Mouse (Mus musculus) CH12.LX (cell line): ENCODE data around the gene Entpd1. TPM values are rescaled to one million over a fixed set of nuclear protein-coding genes. Genes with fewer than 3 reads are reported as not detected.

Experiments used
- DNase-seq: peaks from one replicate; pipeline ENCODE4 v3.0.0-alpha.2; 2013; ENCODE audit errors: extremely low read depth
- H3K27ac ChIP-seq: 2 replicates; pipeline ENCODE4 v1.5.1; 2012; ENCODE audit warnings: low read depth, mild to moderate bottlenecking, control low read depth, moderate library complexity; ENCODE audit not compliant: insufficient read depth
- H3K27me3 ChIP-seq: replicated peaks from 2 replicates; pipeline ENCODE3; 2012; ENCODE audit warnings: inconsistent platforms
- H3K36me3 ChIP-seq, 2 experiments: replicated peaks in 1 of 2; 2 replicates each; pipeline versions ENCODE3 to v1.6.1; 2012; ENCODE audit warnings: inconsistent platforms in 1 of 2, low read length in 1 of 2, mild to moderate bottlenecking in 1 of 2, mixed read lengths in 1 of 2, moderate library complexity in 1 of 2; ENCODE audit not compliant: control insufficient read depth in 1 of 2, insufficient read depth in 1 of 2
- H3K4me1 ChIP-seq, 2 experiments: 2 replicates each; pipeline ENCODE4 v1.6.1; 2012; ENCODE audit warnings: inconsistent platforms in 1 of 2, moderate library complexity in 1 of 2; ENCODE audit not compliant: insufficient read depth in 2 of 2, control insufficient read depth in 1 of 2
- H3K4me2 ChIP-seq: 2 replicates; pipeline ENCODE4 v1.6.1; 2012; ENCODE audit warnings: low read depth, mild to moderate bottlenecking, control low read depth; ENCODE audit not compliant: poor library complexity, insufficient read depth, severe bottlenecking
- H3K4me3 ChIP-seq, 3 experiments: fragments of 150-350 bp in 1 of 3; sonication (generic) in 1 of 3; replicated peaks in 1 of 3; 2 replicates each; pipeline versions ENCODE3 to v1.5.1; 2011 to 2012; ENCODE audit warnings: low read depth in 2 of 3, low read length in 2 of 3, mild to moderate bottlenecking in 2 of 3, moderate library complexity in 2 of 3, control low read depth in 1 of 3, improper control_type of control experiment in 1 of 3, inconsistent platforms in 1 of 3, mixed read lengths in 1 of 3; ENCODE audit not compliant: poor library complexity in 1 of 3
- H3K79me2 ChIP-seq: replicated peaks from 2 replicates; pipeline ENCODE4 v1.6.1; 2012; ENCODE audit warnings: mild to moderate bottlenecking, moderate library complexity; ENCODE audit not compliant: control insufficient read depth, poor library complexity, insufficient read depth, severe bottlenecking; ENCODE audit errors: extremely low read depth
- H3K9ac ChIP-seq: 2 replicates; pipeline ENCODE4 v1.6.1; 2012; ENCODE audit warnings: low read depth, mild to moderate bottlenecking, control low read depth, moderate library complexity; ENCODE audit not compliant: insufficient read depth
- H3K9me3 ChIP-seq: replicated peaks from 2 replicates; pipeline ENCODE3; 2012; ENCODE audit warnings: low read length, inconsistent platforms, mixed read lengths
- CHD2 ChIP-seq: IDR thresholded peaks from 2 replicates; pipeline ENCODE4 v1.6.1; 2011; ENCODE audit warnings: low read length, improper control_type of control experiment
- E2F4 ChIP-seq: IDR thresholded peaks from 2 replicates; pipeline ENCODE4 v1.6.1; 2011; ENCODE audit warnings: low read depth, low read length, improper control_type of control experiment; ENCODE audit not compliant: insufficient replicate concordance
- EP300 ChIP-seq: IDR thresholded peaks from 2 replicates; pipeline ENCODE4 v1.6.1; 2011; ENCODE audit warnings: low read length, improper control_type of control experiment
- ETS1 ChIP-seq: conservative IDR thresholded peaks from 2 replicates; pipeline ENCODE4 v1.6.1; 2012; ENCODE audit warnings: low read depth, mild to moderate bottlenecking, inconsistent platforms, low read length, improper control_type of control experiment, moderate library complexity
- JUN ChIP-seq: IDR thresholded peaks from 2 replicates; pipeline ENCODE4 v1.6.1; 2011; ENCODE audit warnings: low read depth, mild to moderate bottlenecking, low read length, improper control_type of control experiment, moderate library complexity; ENCODE audit not compliant: insufficient read depth
- JUND ChIP-seq: conservative IDR thresholded peaks from 2 replicates; pipeline ENCODE4 v1.6.1; 2011; ENCODE audit warnings: low read depth, low read length, improper control_type of control experiment
- MAX ChIP-seq: IDR thresholded peaks from 2 replicates; pipeline ENCODE4 v1.6.1; 2011; ENCODE audit warnings: low read length, improper control_type of control experiment
- MYC ChIP-seq: IDR thresholded peaks from 2 replicates; pipeline ENCODE4 v1.6.1; 2011; ENCODE audit warnings: low read depth, mild to moderate bottlenecking, improper control_type of control experiment, low read length
- NELFE ChIP-seq: IDR thresholded peaks from 2 replicates; pipeline ENCODE4 v1.6.1; 2011; ENCODE audit warnings: low read depth, low read length, improper control_type of control experiment
- NRF1 ChIP-seq: IDR thresholded peaks from 2 replicates; pipeline ENCODE4 v1.6.1; 2014; ENCODE audit warnings: low read depth, mild to moderate bottlenecking, inconsistent platforms, low read length, improper control_type of control experiment, moderate library complexity
- PAX5 ChIP-seq: IDR thresholded peaks from 2 replicates; pipeline ENCODE4 v1.6.1; 2012; ENCODE audit warnings: low read length, inconsistent platforms, mixed read lengths
- POLR2AphosphoS2 ChIP-seq: IDR thresholded peaks from 2 replicates; pipeline ENCODE4 v1.6.1; 2011; ENCODE audit warnings: low read depth, low read length, improper control_type of control experiment
- SIN3A ChIP-seq: IDR thresholded peaks from 2 replicates; pipeline ENCODE4 v1.6.1; 2012; ENCODE audit warnings: low read length, improper control_type of control experiment, inconsistent platforms
- SMC3 ChIP-seq: IDR thresholded peaks from 2 replicates; pipeline ENCODE4 v1.6.1; 2011; ENCODE audit warnings: low read depth, low read length, improper control_type of control experiment
- TBP ChIP-seq: conservative IDR thresholded peaks from 2 replicates; pipeline ENCODE4 v1.6.1; 2011; ENCODE audit warnings: low read depth, low read length, improper control_type of control experiment
- UBTF ChIP-seq: IDR thresholded peaks from 2 replicates; pipeline ENCODE4 v1.6.1; 2012; ENCODE audit warnings: low read depth, mild to moderate bottlenecking, inconsistent platforms, low read length, improper control_type of control experiment, moderate library complexity
- ZC3H11A ChIP-seq: IDR thresholded peaks from 2 replicates; pipeline ENCODE4 v1.6.1; 2012; ENCODE audit warnings: low read depth, mild to moderate bottlenecking, inconsistent platforms, low read length, improper control_type of control experiment
- ZMIZ1 ChIP-seq: IDR thresholded peaks from 2 replicates; pipeline ENCODE4 v1.6.1; 2012; ENCODE audit warnings: low read depth, mild to moderate bottlenecking, inconsistent platforms, low read length, improper control_type of control experiment
- dilution Hi-C: fragments of 300-500 bp; cut with MboI; formaldehyde crosslinking; loops from 2 replicates; pipeline ENCODE4 v1.14.3; 2020; ENCODE audit warnings: low sequenced_read_pairs; ENCODE audit not compliant: extremely low pct_unique_long_range_greater_than_20kb, extremely low pct_ligation_motif_present
- in situ Hi-C: fragments of 300-500 bp; cut with MboI; formaldehyde crosslinking; loops from 3 replicates; pipeline ENCODE4 v1.14.3; 2019; ENCODE audit warnings: low sequenced_read_pairs, low pct_ligation_motif_present, low pct_unique_long_range_greater_than_20kb, mixed read lengths
- polyA plus RNA-seq: library from polyadenylated mRNA; unstranded; fragments of >175 nt; gene quantifications from 2 replicates; pipeline ENCODE4 v1.2.1, GENCODE M21; 2012; ENCODE audit warnings: low read depth; ENCODE audit not compliant: insufficient read length
- total RNA-seq, 2 experiments: library from RNA; depleted of rRNA; stranded (reverse); fragments of 300-350 nt in 1 of 2; fragments of >200 nt in 1 of 2; gene quantifications; 2 replicates each; pipeline ENCODE4 v1.2.3; 2012 to 2014

Entpd1 gene
- total and polyA plus RNA-seq, 3 experiments = 14.7 to 21.2 (median 19.5) TPM

GRCm38 (mm10) chr19:40625935-40626334, 13.8 kb downstream of the Entpd1 start:
- no peaks in the 10 kb centered on the region for H3K27me3 ChIP-seq
- dilution Hi-C loops = no loop called here
- H3K4me1 ChIP-seq = no peaks in the 10 kb centered on the region; a peak in 1 of 4 replicates
- DNase-seq = no peak
- no peak overlapping the region for H3K4me3 ChIP-seq
- H3K27ac ChIP-seq = no peak overlapping the region
- no peak overlapping the region for H3K9ac ChIP-seq
- H3K36me3 ChIP-seq = no peaks in the 10 kb centered on the region
- H3K79me2 ChIP-seq = no peaks in the 10 kb centered on the region
- TF ChIP-seq CHD2 (no peak), PAX5 (no peak), POLR2AphosphoS2 (no peak), JUN (no peak), ZMIZ1 (no peak), ETS1 (no peak), UBTF (no peak), MAX (no peak), NRF1 (no peak), SMC3 (no peak), MYC (no peak), NELFE (no peak)
- TF ChIP-seq, all 38 proteins: peak for 0
- in situ Hi-C loops = no loop called here
- Histone ChIP-seq H3K4me2 (no peak overlapping the region), H3K9me3 (no peaks in the 10 kb centered on the region)

DNA sequence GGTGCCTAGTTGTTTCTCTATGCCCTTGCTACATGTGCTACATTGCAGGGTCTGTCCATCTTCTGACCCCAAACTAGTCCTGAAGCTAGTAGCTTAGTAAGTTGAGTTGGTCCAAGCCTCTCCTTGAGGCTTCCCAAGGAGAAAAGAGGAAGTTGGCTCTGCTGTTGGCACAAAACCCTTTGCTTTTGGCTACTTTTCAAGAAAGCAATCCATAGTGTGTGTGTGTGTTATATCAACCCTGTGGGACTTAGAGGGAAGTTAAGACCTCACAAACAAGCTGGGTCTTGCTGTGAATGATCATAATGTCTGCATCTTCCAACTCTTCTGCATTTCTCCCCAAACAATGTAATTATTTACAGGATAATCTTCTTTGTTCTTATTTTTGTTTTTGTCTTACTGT, 16.8 kb downstream of the Entpd1 start:
- no peak overlapping the region for H3K4me3 ChIP-seq
- TF ChIP-seq TBP = no peak
- no peak for TF ChIP-seq EP300
- no peak for TF ChIP-seq MAX
- TF ChIP-seq JUND = no peak
- no peak for TF ChIP-seq E2F4
- no peak for TF ChIP-seq ZC3H11A
- no peak for TF ChIP-seq SIN3A
- TF ChIP-seq CHD2 = no peak
- TF ChIP-seq, all 38 proteins: peak for 0
- Histone ChIP-seq H3K27ac (no peak overlapping the region), H3K4me1 (peaks cover 0 to 8% of the 10 kb centered on the region in 2 experiments; a peak in 2 of 4 replicates), H3K9me3 (no peaks in the 10 kb centered on the region), H3K4me2 (no peak overlapping the region), H3K36me3 (no peaks in the 10 kb centered on the region), H3K27me3 (no peaks in the 10 kb centered on the region), H3K9ac (no peak overlapping the region), H3K79me2 (no peaks in the 10 kb centered on the region)
- dilution Hi-C loops = no loop called here
- DNase-seq = no peak
- in situ Hi-C loops = no loop called here
